Mouse (Mus musculus) hindbrain, embryonic 13.5 days (tissue): ENCODE measurements around the gene Hnrnpm. TPM values are rescaled to one million over a fixed set of nuclear protein-coding genes. Genes with fewer than 3 reads are reported as not detected.
"Not testable (repeated sequence)": the region's sequence is repeated elsewhere in the genome, so short reads cannot be mapped to it uniquely, and the experiment has no call there.

Source experiments
- ATAC-seq: fragments of 200-750 bp; cut with Nextera tagmentation; 2 replicates; pipeline ENCODE4 v1.8.0; 2017; ENCODE audit warnings: moderate TSS enrichment; ENCODE audit not compliant: low FRiP score
- H3K27ac ChIP-seq: fragments of 300-500 bp; sonication (generic); 2 replicates; pipeline ENCODE4 v1.5.1; 2015; ENCODE audit warnings: inconsistent platforms, mild to moderate bottlenecking, moderate library complexity
- H3K27me3 ChIP-seq: fragments of 300-500 bp; sonication (generic); 2 replicates; pipeline ENCODE4 v1.6.1; 2015; ENCODE audit warnings: mild to moderate bottlenecking, inconsistent platforms
- H3K36me3 ChIP-seq: fragments of 300-500 bp; sonication (generic); 2 replicates; pipeline ENCODE4 v1.6.1; 2015; ENCODE audit warnings: mild to moderate bottlenecking, inconsistent platforms
- H3K4me1 ChIP-seq: fragments of 300-500 bp; sonication (generic); replicated peaks from 2 replicates; pipeline ENCODE4 v1.6.1; 2015; ENCODE audit warnings: inconsistent platforms
- H3K4me2 ChIP-seq: fragments of 300-500 bp; sonication (generic); 2 replicates; pipeline ENCODE4 v1.6.1; 2015; ENCODE audit warnings: inconsistent platforms, mild to moderate bottlenecking, moderate library complexity
- H3K4me3 ChIP-seq: fragments of 300-500 bp; sonication (generic); 2 replicates; pipeline ENCODE4 v1.5.1; 2015; ENCODE audit warnings: mild to moderate bottlenecking, inconsistent platforms
- H3K9ac ChIP-seq: fragments of 300-500 bp; sonication (generic); 2 replicates; pipeline ENCODE4 v1.6.1; 2015; ENCODE audit warnings: mild to moderate bottlenecking, inconsistent platforms
- H3K9me3 ChIP-seq: fragments of 300-500 bp; sonication (generic); 2 replicates; pipeline ENCODE4 v1.6.1; 2016; ENCODE audit warnings: inconsistent platforms
- WGBS: fragments of 180-500 bp; shearing (Covaris S2); methylation state at CpG from one replicate; pipeline ENCODE4 v1.1.7; 2015; 5-methylcytosine and 5-hydroxymethylcytosine counted together
- polyA plus RNA-seq: library from polyadenylated mRNA; unstranded; fragments of >200 nt; fragmentation: Nextera tagmentation; extraction: Ambion mirVana; gene quantifications from 2 replicates; pipeline ENCODE4 v1.2.1, GENCODE M21; 2015

Hnrnpm gene
- polyA plus RNA-seq, result 241 and 245 TPM in 2 replicates

DNA sequence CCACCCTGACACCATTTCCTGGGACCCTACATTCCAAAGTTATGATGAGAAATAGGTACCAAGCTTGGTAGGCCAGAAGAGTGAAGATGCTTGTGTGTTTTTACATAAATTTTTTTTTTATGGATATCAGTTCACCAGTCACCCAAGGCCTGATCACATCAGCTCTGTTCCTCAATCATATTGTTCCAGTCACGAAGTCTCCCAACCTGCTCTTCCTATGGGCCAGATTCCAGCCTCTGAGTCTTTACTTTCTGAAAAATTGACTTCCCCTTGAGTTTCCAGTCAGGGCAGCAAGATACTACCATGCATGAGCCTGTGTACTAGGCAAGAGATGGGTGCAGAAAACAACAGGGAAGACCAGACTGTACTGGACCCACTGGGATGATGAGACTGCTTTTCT lies at the start of gene Hnrnpm:
TSS of gene Hnrnpm (minus strand) at position 101 of the 400 bp plus-strand sequence.
- Histone ChIP-seq H3K4me3 (peak within 1 kb of the TSS; percentile 80), H3K36me3 (peaks cover 15% of the 10 kb centered on the region), H3K9me3 (no peaks in the 10 kb centered on the region), H3K4me1 (peaks cover 33% of the 10 kb centered on the region), H3K27ac (peak within 1 kb of the TSS; percentile 97), H3K27me3 (no peaks in the 10 kb centered on the region), H3K4me2 (peak within 1 kb of the TSS; percentile 99), H3K9ac (peak within 1 kb of the TSS; percentile 93; the same call in 1 of the 2 replicates)
- ATAC-seq, result no peak
- 86% methylated on average over 1 of the region's 1 CpGs for WGBS

- 88% methylated on average over 10 of the region's 10 CpGs for WGBS
- H3K27me3 ChIP-seq, H3K4me3 ChIP-seq, ATAC-seq, H3K9ac ChIP-seq, H3K4me2 ChIP-seq, H3K9me3 ChIP-seq, H3K36me3 ChIP-seq, H3K4me1 ChIP-seq, H3K27ac ChIP-seq: not testable (repeated sequence)
These were observed 46.9 kb upstream of the Hnrnpm start for GRCm38 (mm10) chr17:33733526-33733925.

DNA sequence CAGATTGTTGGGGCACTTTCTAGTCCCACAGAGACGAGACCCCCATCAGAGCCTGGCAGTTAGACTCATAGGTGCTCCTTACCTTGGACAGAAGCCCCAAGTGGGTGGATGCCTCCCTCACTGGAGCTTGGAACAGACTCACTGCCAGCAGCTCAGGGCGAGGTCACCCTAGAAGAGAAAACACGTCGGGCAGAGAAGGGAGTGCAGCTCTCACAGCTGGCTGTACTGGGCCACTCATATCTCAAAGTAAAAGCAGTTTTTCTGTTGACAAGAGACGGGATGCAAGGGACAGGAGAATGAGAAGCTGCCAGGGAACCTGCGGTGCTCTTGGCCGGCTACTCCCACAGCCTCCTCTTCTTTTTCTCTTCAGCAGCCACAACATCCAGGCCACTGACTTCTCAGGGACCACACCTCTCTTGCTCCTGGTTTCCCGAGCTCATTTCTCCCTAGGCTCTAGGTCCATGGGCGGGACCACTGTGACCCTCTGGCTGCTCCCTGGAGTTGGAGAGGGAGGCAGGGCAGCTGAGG lies 46.0 kb upstream of the Hnrnpm start:
- not testable (repeated sequence) for H3K4me2 ChIP-seq, ATAC-seq, H3K36me3 ChIP-seq, H3K4me3 ChIP-seq, H3K27me3 ChIP-seq, H3K4me1 ChIP-seq, H3K9ac ChIP-seq, H3K27ac ChIP-seq, H3K9me3 ChIP-seq
- WGBS, result 81% methylated on average over 9 of the region's 9 CpGs

GRCm38 (mm10) chr17:33729215-33729614 lies 42.6 kb upstream of the Hnrnpm start:
- Histone ChIP-seq H3K27ac (no peak overlapping the region), H3K4me3 (no peak overlapping the region), H3K4me2 (no peak overlapping the region), H3K4me1 (no peaks in the 10 kb centered on the region), H3K36me3 (no peaks in the 10 kb centered on the region), H3K9ac (no peak overlapping the region), H3K27me3 (no peaks in the 10 kb centered on the region), H3K9me3 (no peaks in the 10 kb centered on the region)
- ATAC-seq, result no peak
- WGBS, result 70% methylated on average over 2 of the region's 2 CpGs

GRCm38 (mm10) chr17:33728396-33728795 lies 41.7 kb upstream of the Hnrnpm start:
- 79% methylated on average over 2 of the region's 2 CpGs for WGBS
- H3K36me3 ChIP-seq, result no peaks in the 10 kb centered on the region
- no peak overlapping the region for H3K9ac ChIP-seq
- H3K4me2 ChIP-seq, result no peak overlapping the region
- no peaks in the 10 kb centered on the region for H3K4me1 ChIP-seq
- no peak for ATAC-seq
- no peaks in the 10 kb centered on the region for H3K9me3 ChIP-seq
- peaks cover 3% of the 10 kb centered on the region; the same call in 1 of the 2 replicates for H3K27me3 ChIP-seq
- H3K4me3 ChIP-seq, result no peak overlapping the region
- H3K27ac ChIP-seq, result no peak overlapping the region

GRCm38 (mm10) chr17:33719736-33720378 lies 33.2 kb upstream of the Hnrnpm start:
- Histone ChIP-seq H3K27ac (no peak overlapping the region), H3K36me3 (0 out of 2 replicates have a peak, but pooled peaks cover 3% of the 10 kb centered on the region), H3K4me2 (no peak overlapping the region), H3K27me3 (peaks cover 3% of the 10 kb centered on the region; the same call in 1 of the 2 replicates), H3K9me3 (no peaks in the 10 kb centered on the region), H3K4me1 (peaks cover 12% of the 10 kb centered on the region), H3K4me3 (no peak overlapping the region), H3K9ac (no peak overlapping the region)
- ATAC-seq, result no peak
- 97% methylated on average over 7 of the region's 7 CpGs for WGBS

DNA sequence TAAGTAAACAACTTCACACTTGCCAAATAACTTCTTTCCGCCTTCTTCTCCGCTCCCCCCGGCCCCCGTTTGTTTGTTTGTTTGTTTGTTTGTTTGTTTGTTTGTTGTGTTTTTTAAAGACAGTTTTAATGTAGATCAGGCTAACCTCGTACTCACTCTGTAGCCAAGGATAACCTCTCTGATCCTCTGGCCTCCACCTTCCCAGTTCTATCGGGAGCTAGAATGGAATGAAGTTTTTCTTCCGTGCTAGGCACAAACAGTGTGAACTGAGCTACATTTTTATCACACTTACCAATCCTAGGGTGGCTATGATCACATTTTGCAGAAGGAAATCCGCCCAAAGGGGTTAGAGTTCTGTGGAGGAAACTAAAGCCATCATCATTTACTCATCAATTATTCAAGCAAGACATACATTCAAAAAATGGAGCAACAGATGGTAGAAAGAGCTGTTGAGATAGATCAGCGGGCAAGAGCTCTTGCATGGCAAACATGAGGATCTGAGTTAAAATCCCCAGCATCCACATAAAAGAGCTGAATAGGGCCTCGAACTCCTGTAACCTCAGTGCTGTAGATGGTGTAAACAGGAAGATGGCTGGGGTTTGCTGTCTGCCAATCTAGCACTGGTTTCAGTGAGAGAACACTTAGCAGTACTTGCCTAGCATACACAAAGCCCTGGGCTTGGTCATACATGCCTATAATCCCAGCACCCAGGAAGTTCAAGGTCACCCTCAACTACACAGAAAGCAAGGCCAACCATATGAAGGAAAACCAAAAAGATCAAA lies 32.5 kb upstream of the Hnrnpm start:
- Histone ChIP-seq H3K27ac (no peak overlapping the region), H3K4me1 (peaks cover 12% of the 10 kb centered on the region), H3K4me2 (peak overlapping the region; percentile 75), H3K27me3 (peaks cover 3% of the 10 kb centered on the region; the same call in 1 of the 2 replicates), H3K4me3 (peak overlapping the region; percentile 81), H3K9me3 (no peaks in the 10 kb centered on the region), H3K9ac (peak overlapping the region; percentile 86; the same call in 1 of the 2 replicates), H3K36me3 (0 out of 2 replicates have a peak, but pooled peaks cover 3% of the 10 kb centered on the region)
- peak; percentile 33 for ATAC-seq
- 50% methylated on average over 10 of the region's 10 CpGs for WGBS

GRCm38 (mm10) chr17:33718384-33718881 lies 31.8 kb upstream of the Hnrnpm start, which contains the start of gene March2:
Gene March2, minus strand, starts transcription at chr17:33718670.
- Histone ChIP-seq H3K36me3 (0 out of 2 replicates have a peak, but pooled peaks cover 3% of the 10 kb centered on the region), H3K27ac (peak within 1 kb of the TSS; percentile 23; the same call in 1 of the 2 replicates), H3K9ac (peak within 1 kb of the TSS; percentile 86), H3K4me3 (peak within 1 kb of the TSS; percentile 81), H3K4me1 (peaks cover 12% of the 10 kb centered on the region), H3K27me3 (no peaks in the 10 kb centered on the region), H3K4me2 (peak within 1 kb of the TSS; percentile 75), H3K9me3 (no peaks in the 10 kb centered on the region)
- under 1% methylated on average over 46 of the region's 46 CpGs for WGBS
- ATAC-seq, result peak; percentile 99

DNA sequence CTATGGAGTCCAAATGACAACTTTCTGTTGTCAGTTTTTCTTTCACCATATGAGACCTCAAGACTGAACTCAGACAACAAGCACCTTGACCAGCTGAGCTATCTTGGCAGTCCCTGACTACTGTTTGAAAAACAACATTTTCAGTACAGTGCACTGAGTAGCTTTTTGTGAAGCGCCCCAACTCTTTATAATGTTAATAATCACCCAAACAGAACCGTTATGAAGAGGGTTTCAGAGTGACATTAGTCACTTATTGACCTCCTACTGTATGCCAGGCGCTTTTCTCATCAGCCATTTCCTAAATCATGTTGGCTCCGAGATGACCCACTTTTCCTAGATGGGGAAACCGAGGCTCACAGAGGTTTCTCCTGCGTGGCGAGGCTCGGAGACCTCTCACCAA lies 31.3 kb upstream of the Hnrnpm start:
- Histone ChIP-seq H3K36me3 (0 out of 2 replicates have a peak, but pooled peaks cover 3% of the 10 kb centered on the region), H3K27me3 (no peaks in the 10 kb centered on the region), H3K4me1 (peaks cover 12% of the 10 kb centered on the region), H3K4me2 (peak overlapping the region; percentile 75), H3K27ac (0 out of 2 replicates have a peak overlapping the region, but pooled peaks have one; percentile 23), H3K4me3 (peak overlapping the region; percentile 81), H3K9ac (peak overlapping the region; percentile 86), H3K9me3 (no peaks in the 10 kb centered on the region)
- 8% methylated on average over 8 of the region's 8 CpGs for WGBS
- no peak; the same call in 1 of the 2 replicates for ATAC-seq

DNA sequence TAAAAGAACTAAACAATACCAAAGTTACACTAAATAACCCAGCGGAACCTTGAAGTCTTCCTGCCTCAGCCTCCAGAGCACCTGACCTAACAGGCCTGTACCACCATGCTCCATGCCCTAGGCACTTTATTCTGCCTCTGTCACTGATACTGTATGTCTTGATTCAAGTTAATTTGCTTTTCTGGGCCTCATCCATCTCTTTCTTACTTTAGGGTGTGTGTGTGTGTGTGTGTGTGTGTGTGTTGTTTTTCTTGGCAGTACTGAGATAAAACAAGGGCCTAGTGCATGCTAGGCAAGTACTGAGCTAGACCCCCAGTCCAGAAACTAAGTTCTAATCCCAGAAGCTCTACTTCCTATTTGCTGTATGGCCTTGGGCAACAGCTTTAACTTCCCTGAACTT lies 30.6 kb upstream of the Hnrnpm start:
- no peaks in the 10 kb centered on the region for H3K9me3 ChIP-seq
- ATAC-seq, result no peak
- H3K4me2 ChIP-seq, result no peak overlapping the region
- H3K27ac ChIP-seq, result no peak overlapping the region
- 0 out of 2 replicates have a peak overlapping the region, but pooled peaks have one; percentile 81 for H3K4me3 ChIP-seq
- H3K36me3 ChIP-seq, result peaks cover 3% of the 10 kb centered on the region; the same call in 1 of the 2 replicates
- H3K9ac ChIP-seq, result no peak overlapping the region
- WGBS, result 100% methylated on average over 1 of the region's 1 CpGs
- H3K27me3 ChIP-seq, result no peaks in the 10 kb centered on the region
- peaks cover 12% of the 10 kb centered on the region for H3K4me1 ChIP-seq

GRCm38 (mm10) chr17:33714779-33715178 lies 28.1 kb upstream of the Hnrnpm start:
- ATAC-seq, result no peak
- H3K27ac ChIP-seq, result no peak overlapping the region
- 79% methylated on average over 1 of the region's 1 CpGs for WGBS

GRCm38 (mm10) chr17:33713271-33713670 lies 26.6 kb upstream of the Hnrnpm start:
- Histone ChIP-seq H3K9ac (no peak overlapping the region), H3K27me3 (no peaks in the 10 kb centered on the region), H3K4me1 (peaks cover 12% of the 10 kb centered on the region), H3K27ac (no peak overlapping the region), H3K4me3 (no peak overlapping the region), H3K4me2 (no peak overlapping the region), H3K9me3 (no peaks in the 10 kb centered on the region), H3K36me3 (peaks cover 42% of the 10 kb centered on the region)
- no peak for ATAC-seq
- WGBS, result 85% methylated on average over 5 of the region's 5 CpGs

More at GRCm38 (mm10) chr17:33714779-33715178, 28.1 kb upstream of the Hnrnpm start:
- no peaks in the 10 kb centered on the region for H3K27me3 ChIP-seq
- no peak overlapping the region for H3K4me3 ChIP-seq
- no peaks in the 10 kb centered on the region for H3K9me3 ChIP-seq
- no peak overlapping the region for H3K9ac ChIP-seq
- peaks cover 12% of the 10 kb centered on the region for H3K4me1 ChIP-seq
- H3K36me3 ChIP-seq, result peaks cover 27% of the 10 kb centered on the region
- no peak overlapping the region for H3K4me2 ChIP-seq
